Mouse (Mus musculus): ENCODE data around the gene Zfp446. TPM values are rescaled to one million over a fixed set of nuclear protein-coding genes. Genes with fewer than 3 reads are reported as not detected.

The Zfp446 gene
- 9.2 TPM for polyA plus RNA-seq (2014; fragmentation: Illumina TruSeq; extraction: RNeasy Lipid Tissue Mini Kit (QIAGEN cat#74804); ENCODE audit: low read depth, low replicate concordance)

GRCm38 (mm10) chr7:12977682-12978389 is at the start of gene Zfp446:
Zfp446 (plus strand) TSS chr7:12977848.

GRCm38 (mm10) chr7:12965678-12966091 is 12.0 kb upstream of the Zfp446 start, which contains the start of gene Zfp324:
Zfp324 (plus strand) TSS chr7:12965838.

GRCm38 (mm10) chr7:12998053-12998452 is 20.4 kb downstream of the Zfp446 start, which contains the start of gene Slc27a5:
Slc27a5 (minus strand) TSS chr7:12998192.

GRCm38 (mm10) chr7:12998851-12999250 is 21.2 kb downstream of the Zfp446 start, which contains the start of gene Trim28:
Trim28 (plus strand) TSS chr7:12999114.

GRCm38 (mm10) chr7:13010005-13010908 is 32.6 kb downstream of the Zfp446 start, which contains the start of gene Zbtb45:
Zbtb45 (minus strand) TSS chr7:13010034.

GRCm38 (mm10) chr7:13034148-13034977 is 56.7 kb downstream of the Zfp446 start, which contains the start of gene Chmp2a:
Chmp2a (minus strand) TSS chr7:13034807.

Other genes starting within 250 kb of the Zfp446 start
- not detected for gene Vmn2r56, start 242.8 kb upstream of the Zfp446 start, polyA plus RNA-seq (2014; fragmentation: Illumina TruSeq; extraction: RNeasy Lipid Tissue Mini Kit (QIAGEN cat#74804); ENCODE audit: low read depth, low replicate concordance)
- gene Zscan18, start 174.2 kb upstream of the Zfp446 start, polyA plus RNA-seq (2014; fragmentation: Illumina TruSeq; extraction: RNeasy Lipid Tissue Mini Kit (QIAGEN cat#74804); ENCODE audit: low read depth, low replicate concordance), result 7.2 TPM
- 10.0 TPM for gene Zfp329, start 159.0 kb upstream of the Zfp446 start, polyA plus RNA-seq (2014; fragmentation: Illumina TruSeq; extraction: RNeasy Lipid Tissue Mini Kit (QIAGEN cat#74804); ENCODE audit: low read depth, low replicate concordance)
- gene Zfp110, start 143.1 kb upstream of the Zfp446 start, polyA plus RNA-seq (2014; fragmentation: Illumina TruSeq; extraction: RNeasy Lipid Tissue Mini Kit (QIAGEN cat#74804); ENCODE audit: low read depth, low replicate concordance), result 29.2 TPM
- 3.2 TPM for gene Zfp128, start 96.7 kb upstream of the Zfp446 start, polyA plus RNA-seq (2014; fragmentation: Illumina TruSeq; extraction: RNeasy Lipid Tissue Mini Kit (QIAGEN cat#74804); ENCODE audit: low read depth, low replicate concordance)
- 9.7 TPM for gene Zscan22, start 80.0 kb upstream of the Zfp446 start, polyA plus RNA-seq (2014; fragmentation: Illumina TruSeq; extraction: RNeasy Lipid Tissue Mini Kit (QIAGEN cat#74804); ENCODE audit: low read depth, low replicate concordance)
- gene Rps5, start 55.6 kb upstream of the Zfp446 start, polyA plus RNA-seq (2014; fragmentation: Illumina TruSeq; extraction: RNeasy Lipid Tissue Mini Kit (QIAGEN cat#74804); ENCODE audit: low read depth, low replicate concordance), result 1,193 TPM
- 2.3 TPM for gene Rnf225, start 50.4 kb upstream of the Zfp446 start, polyA plus RNA-seq (2014; fragmentation: Illumina TruSeq; extraction: RNeasy Lipid Tissue Mini Kit (QIAGEN cat#74804); ENCODE audit: low read depth, low replicate concordance)
- 6.8 TPM for gene Zfp324, start 12.0 kb upstream of the Zfp446 start, polyA plus RNA-seq (2014; fragmentation: Illumina TruSeq; extraction: RNeasy Lipid Tissue Mini Kit (QIAGEN cat#74804); ENCODE audit: low read depth, low replicate concordance)
- gene Slc27a5, start 20.3 kb downstream of the Zfp446 start, polyA plus RNA-seq (2014; fragmentation: Illumina TruSeq; extraction: RNeasy Lipid Tissue Mini Kit (QIAGEN cat#74804); ENCODE audit: low read depth, low replicate concordance), result not detected
- gene Trim28, start 21.3 kb downstream of the Zfp446 start, polyA plus RNA-seq (2014; fragmentation: Illumina TruSeq; extraction: RNeasy Lipid Tissue Mini Kit (QIAGEN cat#74804); ENCODE audit: low read depth, low replicate concordance), result 177 TPM
- gene Zbtb45, start 32.2 kb downstream of the Zfp446 start, polyA plus RNA-seq (2014; fragmentation: Illumina TruSeq; extraction: RNeasy Lipid Tissue Mini Kit (QIAGEN cat#74804); ENCODE audit: low read depth, low replicate concordance), result 11.0 TPM
- 207 TPM for gene Chmp2a, start 57.0 kb downstream of the Zfp446 start, polyA plus RNA-seq (2014; fragmentation: Illumina TruSeq; extraction: RNeasy Lipid Tissue Mini Kit (QIAGEN cat#74804); ENCODE audit: low read depth, low replicate concordance)
- 155 TPM for gene Ube2m, start 60.4 kb downstream of the Zfp446 start, polyA plus RNA-seq (2014; fragmentation: Illumina TruSeq; extraction: RNeasy Lipid Tissue Mini Kit (QIAGEN cat#74804); ENCODE audit: low read depth, low replicate concordance)
- gene Mzf1, start 76.9 kb downstream of the Zfp446 start, polyA plus RNA-seq (2014; fragmentation: Illumina TruSeq; extraction: RNeasy Lipid Tissue Mini Kit (QIAGEN cat#74804); ENCODE audit: low read depth, low replicate concordance), result 3.6 TPM
- gene Vmn1r85, start 117.3 kb downstream of the Zfp446 start, polyA plus RNA-seq (2014; fragmentation: Illumina TruSeq; extraction: RNeasy Lipid Tissue Mini Kit (QIAGEN cat#74804); ENCODE audit: low read depth, low replicate concordance), result not detected
- gene Vmn1r86, start 142.1 kb downstream of the Zfp446 start, polyA plus RNA-seq (2014; fragmentation: Illumina TruSeq; extraction: RNeasy Lipid Tissue Mini Kit (QIAGEN cat#74804); ENCODE audit: low read depth, low replicate concordance), result not detected
- gene Vmn1r87, start 162.3 kb downstream of the Zfp446 start, polyA plus RNA-seq (2014; fragmentation: Illumina TruSeq; extraction: RNeasy Lipid Tissue Mini Kit (QIAGEN cat#74804); ENCODE audit: low read depth, low replicate concordance), result not detected
- not detected for gene Vmn1r88, start 181.7 kb downstream of the Zfp446 start, polyA plus RNA-seq (2014; fragmentation: Illumina TruSeq; extraction: RNeasy Lipid Tissue Mini Kit (QIAGEN cat#74804); ENCODE audit: low read depth, low replicate concordance)
- gene Vmn1r89, start 235.2 kb downstream of the Zfp446 start, polyA plus RNA-seq (2014; fragmentation: Illumina TruSeq; extraction: RNeasy Lipid Tissue Mini Kit (QIAGEN cat#74804); ENCODE audit: low read depth, low replicate concordance), result not detected